Mouse (Mus musculus): Measurements from ENCODE around the gene Rab9.

DNA sequence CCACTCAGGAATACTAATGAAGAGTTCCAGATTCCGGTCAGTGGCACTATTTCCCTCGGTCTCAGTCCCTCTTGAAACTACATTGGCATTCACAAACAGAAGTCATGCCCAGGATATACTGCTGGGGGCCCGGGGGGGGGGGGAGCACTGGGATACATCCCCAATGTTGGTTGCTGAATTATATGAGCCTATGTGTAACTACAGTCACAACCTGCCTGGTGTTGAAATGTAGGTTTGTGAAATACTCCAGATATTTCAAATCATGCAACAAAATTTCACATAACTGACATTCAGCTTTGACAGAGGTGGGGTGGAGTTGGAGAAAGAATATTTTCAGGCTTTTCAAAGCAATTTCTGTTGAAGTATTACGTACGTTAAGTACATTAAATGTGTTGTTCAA lies 41.1 kb upstream of the Rab9 start:
- TF ChIP-seq CTCF (IDR thresholded peaks at IDR 0.05; ENCODE audit: extremely low read depth, insufficient read length, insufficient replicate concordance, low read depth, low read length) (no peak), POLR2A (IDR thresholded peaks at IDR 0.05; ENCODE audit: low read depth, low read length) (no peak)
